Mouse (Mus musculus): ENCODE data around the gene Lrch1. TPM values are rescaled to one million over a fixed set of nuclear protein-coding genes. Genes with fewer than 3 reads are reported as not detected.

Lrch1 gene
- total and polyA plus RNA-seq, 3 experiments: 7.5 to 17.1 (median 14.8) TPM

DNA sequence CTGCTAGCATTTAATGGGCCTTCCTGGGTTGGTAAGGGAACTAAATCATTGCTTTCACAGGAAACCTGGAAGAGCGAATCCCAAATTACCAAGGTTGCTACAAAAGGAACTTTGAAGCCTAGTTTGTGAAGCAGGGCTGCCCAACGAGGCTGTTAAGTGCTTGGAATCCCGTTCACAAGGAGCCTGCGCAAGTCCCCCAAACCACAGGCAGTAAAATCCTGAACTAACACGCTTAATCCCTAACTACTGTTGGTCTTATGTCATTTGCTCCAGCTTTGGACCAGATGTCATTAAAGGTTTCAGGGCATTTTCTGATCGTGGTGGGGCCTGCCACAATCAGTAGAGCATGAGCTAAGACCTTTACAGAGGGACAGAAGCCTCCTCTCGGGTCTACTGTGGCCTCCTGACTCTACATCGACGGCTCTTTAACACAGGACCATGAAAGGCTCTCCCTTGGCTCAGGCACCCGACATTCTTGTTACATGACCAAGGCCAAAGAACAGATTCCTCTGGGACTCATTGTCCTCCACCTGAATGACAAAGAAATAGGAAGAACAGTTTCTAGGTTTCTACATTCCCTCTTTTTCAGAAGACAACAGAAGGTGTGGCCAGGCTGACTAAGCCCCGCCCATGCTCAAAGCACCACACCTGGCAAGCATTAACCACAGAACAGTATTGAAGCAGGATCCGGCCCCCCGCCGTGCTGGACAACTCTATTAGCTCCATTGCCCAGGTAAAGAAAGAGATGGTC, 13.5 kb downstream of the Lrch1 start:
- Histone ChIP-seq H3K4me1 (ENCODE audit: control insufficient read depth, insufficient read depth, low read length) (peaks cover 8% of the 10 kb centered on the region), H3K27me3 (ENCODE audit: control insufficient read depth, insufficient read depth, low read length) (no peaks in the 10 kb centered on the region), H3K9ac (ENCODE audit: low read depth, low read length) (no peak overlapping the region; the same call in 1 of the 2 replicates), H3K27ac (peak overlapping the region; percentile 49), H3K79me2 (replicated peaks; ENCODE audit: control insufficient read depth, insufficient read depth, low read length) (peaks cover 6% of the 10 kb centered on the region), H3K36me3 (ENCODE audit: control insufficient read depth, insufficient read depth, low read length) (peaks cover 8% of the 10 kb centered on the region), H3K4me3 (no peak overlapping the region)
- intact Hi-C loops (cut with DNase I): no loop called here
- peak in 1 of 2 experiments; percentile 24 for DNase-seq
- WGBS: 58% methylated on average over 14 of the region's 14 CpGs
- TF ChIP-seq EP300 (IDR thresholded peaks at IDR 0.05; ENCODE audit: insufficient read depth, low read depth, low read length) (0 out of 2 replicates have a peak, but pooled peaks have one; percentile 33), CTCF (IDR thresholded peaks at IDR 0.05) (no peak), POLR2A (IDR thresholded peaks at IDR 0.05; ENCODE audit: insufficient read depth, low read depth, low read length) (no peak)

DNA sequence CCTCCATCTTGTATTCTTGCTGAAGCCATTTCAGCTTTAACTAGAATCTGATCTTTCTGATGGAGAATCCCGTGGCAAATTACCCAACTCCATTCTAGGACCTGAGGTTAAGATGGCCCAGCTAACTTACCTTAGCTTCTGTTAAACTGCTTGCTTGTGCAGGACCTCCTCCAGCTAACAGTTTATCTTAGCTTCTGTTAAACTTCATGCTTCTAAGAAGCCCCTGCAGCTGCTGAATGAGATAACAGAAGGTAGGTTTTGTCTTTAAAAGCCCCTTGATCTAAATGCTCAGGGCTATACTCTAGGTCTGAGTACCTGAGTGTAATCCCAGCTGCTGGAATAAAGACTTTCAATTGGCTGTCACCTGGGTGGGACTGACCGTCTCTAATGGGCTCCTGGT, 17.9 kb downstream of the Lrch1 start:
- H3K27me3 ChIP-seq (ENCODE audit: control insufficient read depth, insufficient read depth, low read length): no peaks in the 10 kb centered on the region
- no peak overlapping the region for H3K27ac ChIP-seq
- no peak overlapping the region for H3K9ac ChIP-seq (ENCODE audit: low read depth, low read length)
- no peak overlapping the region for H3K4me3 ChIP-seq
- intact Hi-C loops (cut with DNase I): no loop called here
- H3K36me3 ChIP-seq (ENCODE audit: control insufficient read depth, insufficient read depth, low read length): peaks cover 9% of the 10 kb centered on the region
- WGBS: 63% methylated on average over 2 of the region's 2 CpGs
- H3K79me2 ChIP-seq (replicated peaks; ENCODE audit: control insufficient read depth, insufficient read depth, low read length): peaks cover 5% of the 10 kb centered on the region
- H3K4me1 ChIP-seq (ENCODE audit: control insufficient read depth, insufficient read depth, low read length): peaks cover 12% of the 10 kb centered on the region
- DNase-seq: no peak
- TF ChIP-seq CTCF (IDR thresholded peaks at IDR 0.05): no peak
- TF ChIP-seq POLR2A (IDR thresholded peaks at IDR 0.05; ENCODE audit: insufficient read depth, low read depth, low read length): no peak
- TF ChIP-seq EP300 (IDR thresholded peaks at IDR 0.05; ENCODE audit: insufficient read depth, low read depth, low read length): no peak

DNA sequence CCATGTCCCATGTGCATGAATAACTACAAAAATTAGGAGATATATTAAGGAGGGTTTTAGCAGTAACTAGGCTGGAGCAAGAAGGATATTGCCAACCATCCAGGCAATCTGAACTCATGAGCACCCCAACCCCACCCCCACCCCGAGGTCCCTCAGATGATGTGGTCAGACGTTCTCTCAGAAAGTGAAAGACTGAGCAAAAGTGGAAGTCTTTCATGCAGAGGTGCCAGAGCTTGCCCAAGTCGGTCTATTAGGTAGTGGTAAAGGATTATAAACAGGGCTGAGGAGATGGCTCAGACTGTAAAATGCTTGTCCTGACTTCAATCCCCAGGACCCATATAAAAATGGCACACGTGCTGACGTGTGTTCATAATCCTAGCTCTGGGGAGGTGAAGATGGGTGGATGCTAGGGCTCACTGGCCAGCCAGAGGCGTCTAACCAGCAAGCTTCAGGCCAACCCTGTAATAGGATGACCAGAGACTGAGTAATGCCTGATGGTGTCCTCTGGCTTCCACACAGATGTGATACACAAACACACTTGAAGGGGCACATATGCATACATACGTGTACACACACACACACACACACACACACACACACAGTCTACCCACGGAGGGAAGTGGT, 18.8 kb downstream of the Lrch1 start:
- intact Hi-C loops (cut with DNase I): no loop called here

DNA sequence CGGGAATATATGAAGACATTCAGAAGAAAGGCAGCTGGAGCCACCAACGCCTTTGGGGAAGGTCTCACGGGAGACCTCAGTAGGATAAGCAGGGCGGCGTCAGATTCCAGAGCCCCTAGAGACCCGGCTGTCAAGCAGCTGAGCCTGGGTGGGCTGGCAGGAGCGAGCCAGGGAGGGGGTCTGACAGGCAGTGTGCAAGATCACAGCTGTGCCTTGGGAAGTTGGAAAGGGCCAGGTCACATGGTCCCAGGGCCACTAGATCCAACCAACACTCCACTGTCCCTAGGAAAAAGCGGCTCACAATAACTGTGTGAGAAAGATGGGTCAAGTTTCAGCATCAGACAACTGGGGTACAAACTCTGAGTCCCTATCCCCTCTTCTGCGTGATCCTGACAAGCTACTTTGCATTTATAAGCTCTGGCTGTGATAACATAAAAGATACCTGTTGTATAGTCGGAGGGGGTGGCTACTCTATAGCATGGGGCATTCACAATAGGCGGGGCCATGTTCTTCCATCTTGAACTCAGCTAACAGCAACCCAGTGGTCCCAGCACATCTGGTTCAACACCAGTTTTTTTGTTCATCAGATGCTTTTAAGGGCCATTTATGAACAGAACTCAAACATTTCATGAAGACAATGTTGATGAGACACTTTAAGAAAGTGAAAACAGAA, 20.6 kb downstream of the Lrch1 start:
- no peak for TF ChIP-seq CTCF (IDR thresholded peaks at IDR 0.05)
- TF ChIP-seq EP300 (IDR thresholded peaks at IDR 0.05; ENCODE audit: insufficient read depth, low read depth, low read length): no peak
- no peak for TF ChIP-seq POLR2A (IDR thresholded peaks at IDR 0.05; ENCODE audit: insufficient read depth, low read depth, low read length)
- 58% methylated on average over 11 of the region's 11 CpGs for WGBS
- Histone ChIP-seq H3K9ac (ENCODE audit: low read depth, low read length) (no peak overlapping the region), H3K27me3 (ENCODE audit: control insufficient read depth, insufficient read depth, low read length) (no peaks in the 10 kb centered on the region), H3K36me3 (ENCODE audit: control insufficient read depth, insufficient read depth, low read length) (peaks cover 4% of the 10 kb centered on the region), H3K4me3 (no peak overlapping the region), H3K4me1 (ENCODE audit: control insufficient read depth, insufficient read depth, low read length) (peaks cover 10% of the 10 kb centered on the region), H3K79me2 (replicated peaks; ENCODE audit: control insufficient read depth, insufficient read depth, low read length) (peaks cover 5% of the 10 kb centered on the region), H3K27ac (no peak overlapping the region)
- DNase-seq: peak in 1 of 2 experiments; percentile 28
- intact Hi-C loops (cut with DNase I): loop anchor here (1.0 kb wide), 1 partner anchor 12 kb away; no protein-coding TSS in a partner anchor

More for the DNA sequence above, 18.8 kb downstream of the Lrch1 start:
- Histone ChIP-seq H3K27me3 (ENCODE audit: control insufficient read depth, insufficient read depth, low read length) (no peaks in the 10 kb centered on the region), H3K4me1 (ENCODE audit: control insufficient read depth, insufficient read depth, low read length) (peaks cover 11% of the 10 kb centered on the region), H3K79me2 (replicated peaks; ENCODE audit: control insufficient read depth, insufficient read depth, low read length) (peaks cover 5% of the 10 kb centered on the region), H3K9ac (ENCODE audit: low read depth, low read length) (no peak overlapping the region), H3K27ac (no peak overlapping the region), H3K4me3 (no peak overlapping the region), H3K36me3 (ENCODE audit: control insufficient read depth, insufficient read depth, low read length) (peaks cover 7% of the 10 kb centered on the region)
- no peak for DNase-seq
- TF ChIP-seq EP300 (IDR thresholded peaks at IDR 0.05; ENCODE audit: insufficient read depth, low read depth, low read length): no peak
- TF ChIP-seq POLR2A (IDR thresholded peaks at IDR 0.05; ENCODE audit: insufficient read depth, low read depth, low read length): no peak
- TF ChIP-seq CTCF (IDR thresholded peaks at IDR 0.05): no peak
- 89% methylated on average over 8 of the region's 8 CpGs for WGBS

DNA sequence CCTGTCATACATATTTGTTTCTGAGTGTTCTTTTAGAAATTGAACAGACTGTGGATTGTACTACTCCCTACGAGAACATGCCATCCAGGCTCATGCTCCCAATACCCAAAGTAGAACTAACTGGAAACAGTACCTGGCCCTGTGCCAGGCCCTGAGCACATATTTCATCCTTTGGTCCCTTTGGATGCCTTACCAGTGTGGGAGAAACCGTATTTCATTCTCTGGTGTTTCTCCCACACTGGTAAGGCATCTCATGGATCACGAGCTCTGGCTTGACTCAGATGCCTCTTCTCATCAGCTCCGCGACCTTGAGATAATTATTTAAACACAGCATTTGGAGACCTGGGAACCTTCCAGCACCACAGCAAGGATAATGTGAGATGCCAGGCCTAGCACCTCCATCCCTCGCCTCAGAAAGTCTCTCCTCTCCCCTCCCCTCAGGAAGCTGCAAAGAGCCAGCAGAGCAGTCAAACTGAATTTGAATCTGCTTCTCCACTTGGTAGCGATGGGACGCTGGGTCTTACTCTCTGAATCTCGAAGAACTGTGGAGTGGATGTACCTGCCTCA, 21.6 kb downstream of the Lrch1 start:
- DNase-seq: peak in 1 of 2 experiments; percentile 27
- H3K79me2 ChIP-seq (replicated peaks; ENCODE audit: control insufficient read depth, insufficient read depth, low read length): peaks cover 9% of the 10 kb centered on the region
- peaks cover 12% of the 10 kb centered on the region for H3K4me1 ChIP-seq (ENCODE audit: control insufficient read depth, insufficient read depth, low read length)
- no peak overlapping the region; the same call in 1 of the 2 replicates for H3K27ac ChIP-seq
- 48% methylated on average over 9 of the region's 9 CpGs for WGBS
- H3K27me3 ChIP-seq (ENCODE audit: control insufficient read depth, insufficient read depth, low read length): no peaks in the 10 kb centered on the region
- no peak overlapping the region for H3K4me3 ChIP-seq
- peaks cover 4% of the 10 kb centered on the region for H3K36me3 ChIP-seq (ENCODE audit: control insufficient read depth, insufficient read depth, low read length)
- intact Hi-C loops (cut with DNase I): no loop called here
- no peak for TF ChIP-seq POLR2A (IDR thresholded peaks at IDR 0.05; ENCODE audit: insufficient read depth, low read depth, low read length)
- TF ChIP-seq CTCF (IDR thresholded peaks at IDR 0.05): no peak
- no peak for TF ChIP-seq EP300 (IDR thresholded peaks at IDR 0.05; ENCODE audit: insufficient read depth, low read depth, low read length)
- H3K9ac ChIP-seq (ENCODE audit: low read depth, low read length): no peak overlapping the region
